Mouse (Mus musculus): ENCODE data around the gene Pomt2. TPM values are rescaled to one million over a fixed set of nuclear protein-coding genes. Genes with fewer than 3 reads are reported as not detected.

Pomt2 gene
- 4.8 to 8.3 TPM (median 6.3 TPM) in 4 replicates for total RNA-seq (2023; ENCODE audit: inconsistent age)

DNA sequence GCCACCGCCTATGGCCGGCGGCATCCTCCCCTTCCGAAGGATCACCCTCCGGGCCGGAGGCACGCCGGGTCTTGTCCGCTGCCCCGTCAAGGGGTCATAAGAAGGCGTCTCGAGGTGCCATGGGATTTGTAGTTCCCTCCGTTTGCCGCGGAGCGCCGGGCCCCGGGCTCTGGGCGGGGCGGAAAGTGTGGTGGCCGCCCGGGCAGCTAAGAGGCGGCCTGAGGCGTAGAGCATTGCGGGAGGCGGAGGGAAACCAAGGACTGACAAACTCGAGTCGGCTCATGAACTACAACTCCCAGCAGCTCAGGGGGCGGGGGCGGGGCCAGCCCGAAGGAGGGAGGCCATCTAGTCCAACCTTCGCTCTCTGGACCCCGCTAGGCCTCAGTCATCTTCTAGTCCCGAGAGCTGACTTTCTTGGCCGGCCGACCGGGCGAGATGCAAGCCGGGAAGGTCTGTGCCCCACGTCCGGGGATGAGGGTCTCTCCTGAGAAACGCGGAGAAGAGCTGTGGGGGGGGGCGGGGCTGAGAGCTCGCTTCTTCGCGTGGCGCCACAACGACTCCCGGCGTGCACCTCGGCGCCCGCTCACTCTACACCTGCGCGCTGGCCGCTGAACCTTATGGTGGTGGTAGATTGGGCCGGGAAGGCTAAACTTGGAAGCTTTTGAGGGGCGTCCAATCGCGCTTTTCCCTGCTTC lies at the start of gene Pomt2:
TSS of gene Pomt2 (minus strand) at position 574 of the 695 bp plus-strand sequence.

GRCm38 (mm10) chr12:87146966-87147365 lies 802 bp downstream of the Pomt2 start, which contains the start of gene Gstz1:
Gene Gstz1 (plus strand): TSS chr12:87147165.

GRCm38 (mm10) chr12:87102165-87102631 lies 45.6 kb downstream of the Pomt2 start, which contains the start of gene Ngb:
Gene Ngb (minus strand): TSS chr12:87102539.

Other genes with a start within 250 kb of the Pomt2 start
- 51.6 to 60.1 TPM (median 56.2 TPM) in 4 replicates for gene Cipc, start 200.9 kb downstream of the Pomt2 start, total RNA-seq (2023; ENCODE audit: inconsistent age)
- not detected in 4 replicates for gene Zdhhc22, start 157.5 kb downstream of the Pomt2 start, total RNA-seq (2023; ENCODE audit: inconsistent age)
- gene Tmem63c, start 126.6 kb downstream of the Pomt2 start, total RNA-seq (2023; ENCODE audit: inconsistent age): not detected in 4 replicates
- gene Ngb, start 45.4 kb downstream of the Pomt2 start, total RNA-seq (2023; ENCODE audit: inconsistent age): 0.32 to 0.78 TPM (median 0.78 TPM) in 3 of 4 replicates, not detected in the other
- 16.4 to 16.5 TPM (median 16.4 TPM) in 4 replicates for gene Gstz1, start 803 bp downstream of the Pomt2 start, total RNA-seq (2023; ENCODE audit: inconsistent age)
- 1.3 to 2.6 TPM (median 1.6 TPM) in 4 replicates for gene Samd15, start 51.8 kb upstream of the Pomt2 start, total RNA-seq (2023; ENCODE audit: inconsistent age)
- gene Tmed8, start 52.5 kb upstream of the Pomt2 start, total RNA-seq (2023; ENCODE audit: inconsistent age): 32.9 to 36.5 TPM (median 33.7 TPM) in 4 replicates
- 6.2 to 14.0 TPM (median 9.1 TPM) in 4 replicates for gene Noxred1, start 90.8 kb upstream of the Pomt2 start, total RNA-seq (2023; ENCODE audit: inconsistent age)
- gene Vipas39, start 118.3 kb upstream of the Pomt2 start, total RNA-seq (2023; ENCODE audit: inconsistent age): 33.1 to 41.4 TPM (median 35.1 TPM) in 4 replicates
- gene Ahsa1, start 118.5 kb upstream of the Pomt2 start, total RNA-seq (2023; ENCODE audit: inconsistent age): 111 to 131 TPM (median 118 TPM) in 4 replicates
- gene Ism2, start 151.7 kb upstream of the Pomt2 start, total RNA-seq (2023; ENCODE audit: inconsistent age): not detected in 4 replicates
- gene Sptlc2, start 240.4 kb upstream of the Pomt2 start, total RNA-seq (2023; ENCODE audit: inconsistent age): 83.0 to 93.8 TPM (median 86.3 TPM) in 4 replicates

All from B cell, adult (primary cell).